Mouse (Mus musculus) hematopoietic multipotent progenitor cell, adult 10-12 weeks (in vitro differentiated cells): ENCODE data around the gene Nudt12. TPM values are rescaled to one million over a fixed set of nuclear protein-coding genes. Genes with fewer than 3 reads are reported as not detected.

ENCODE experiments used
- polyA plus RNA-seq: library from polyadenylated mRNA; stranded (reverse); fragments of >175 nt; gene quantifications from 2 replicates; pipeline ENCODE4 v1.2.3, GENCODE M21; 2012; ENCODE audit warnings: low replicate concordance

Gene Nudt12
- polyA plus RNA-seq = 0.77 TPM in 1 of 2 replicates, not detected in the other

DNA sequence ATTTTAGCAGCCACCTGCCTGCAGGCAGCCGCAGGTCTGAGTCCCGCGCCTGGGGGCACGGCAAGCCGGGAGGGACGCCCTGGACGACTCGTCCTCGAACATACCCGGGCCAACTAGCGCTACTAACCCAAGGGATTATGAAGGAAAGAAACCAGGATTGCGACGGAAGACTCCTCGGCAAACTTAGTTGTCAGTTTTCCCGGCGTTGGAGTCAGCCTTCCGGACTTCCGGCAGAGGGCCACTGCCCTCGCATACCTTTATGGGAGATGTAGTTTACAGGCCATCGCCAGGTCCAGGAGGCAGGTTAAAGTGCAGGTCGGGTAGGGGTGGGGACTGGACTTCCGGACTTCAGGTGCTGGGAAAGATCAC lies at the start of gene Nudt12:
Gene Nudt12, minus strand, starts transcription at position 282 of the 369 bp plus-strand sequence.

GRCm38 (mm10) chr17:58991275-58991674 lies 21.9 kb downstream of the Nudt12 start, which contains the start of gene Pdzph1:
Gene Pdzph1 (minus strand): TSS chr17:58991375.

Other genes with a start within 250 kb of the Nudt12 start
- gene Pdzph1, start 22.0 kb downstream of the Nudt12 start, polyA plus RNA-seq = not detected in 2 replicates